Mouse (Mus musculus) gonadal fat pad, adult 2 months (tissue): ENCODE data around the gene Orai3. TPM values are rescaled to one million over a fixed set of nuclear protein-coding genes. Genes with fewer than 3 reads are reported as not detected.
A peak's percentile ranks its signal among the peaks of the same experiment; 100 is the strongest.
"Not testable (repeated sequence)": the region's sequence is repeated elsewhere in the genome, so short reads cannot be mapped to it uniquely, and the experiment has no call there.

Source experiments
- DNase-seq: peaks from one replicate; pipeline ENCODE4 v3.0.0-alpha.2; 2012; ENCODE audit warnings: low read depth
- polyA plus RNA-seq: library from polyadenylated mRNA; depleted of rRNA; stranded (reverse); fragments of >200 nt; gene quantifications from 2 replicates; pipeline ENCODE4 v1.2.3, GENCODE M21; 2012; rRNA removed

The Orai3 gene
- 27.1 and 37.9 TPM in 2 replicates for polyA plus RNA-seq

- DNase-seq, result no peak
These were observed at the start of gene Orai3 for GRCm38 (mm10) chr7:127769651-127770038. Gene Orai3, plus strand, starts transcription at chr7:127769815.

GRCm38 (mm10) chr7:127725490-127725889, 44.1 kb upstream of the Orai3 start:
- DNase-seq, result no peak

GRCm38 (mm10) chr7:127725924-127726323, 43.7 kb upstream of the Orai3 start:
- DNase-seq, result no peak

- DNase-seq, result no peak
These were observed 41.7 kb upstream of the Orai3 start for GRCm38 (mm10) chr7:127727898-127728297.

GRCm38 (mm10) chr7:127730170-127730569, 39.4 kb upstream of the Orai3 start:
- DNase-seq, result no peak

- DNase-seq, result not testable (repeated sequence)
These were observed 37.5 kb upstream of the Orai3 start, which contains the start of gene Ctf2 for GRCm38 (mm10) chr7:127732066-127732465. Gene Ctf2, minus strand, starts transcription at chr7:127732166.

GRCm38 (mm10) chr7:127744366-127745045, 25.1 kb upstream of the Orai3 start, which contains the start of gene Fbxl19:
Gene Fbxl19, plus strand, starts transcription at chr7:127744543.
- no peak for DNase-seq

- peak; percentile 98 for DNase-seq
These were observed 24.4 kb upstream of the Orai3 start for GRCm38 (mm10) chr7:127745251-127745651.

- peak; percentile 99 for DNase-seq
These were observed 23.7 kb upstream of the Orai3 start for GRCm38 (mm10) chr7:127745652-127746493.

- no peak for DNase-seq
These were observed 22.8 kb upstream of the Orai3 start for GRCm38 (mm10) chr7:127746494-127747491.

- no peak for DNase-seq
These were observed 21.9 kb upstream of the Orai3 start for GRCm38 (mm10) chr7:127747559-127748234.

GRCm38 (mm10) chr7:127748235-127748560, 21.4 kb upstream of the Orai3 start:
- no peak for DNase-seq

- DNase-seq, result no peak
These were observed 19.2 kb upstream of the Orai3 start for GRCm38 (mm10) chr7:127750131-127751127.

- no peak for DNase-seq
These were observed 18.0 kb upstream of the Orai3 start for GRCm38 (mm10) chr7:127751619-127752018.

GRCm38 (mm10) chr7:127752069-127752468, 17.5 kb upstream of the Orai3 start:
- DNase-seq, result no peak

GRCm38 (mm10) chr7:127753158-127753557, 16.5 kb upstream of the Orai3 start:
- no peak for DNase-seq

GRCm38 (mm10) chr7:127753741-127754140, 15.9 kb upstream of the Orai3 start:
- no peak for DNase-seq

GRCm38 (mm10) chr7:127759716-127760115, 9.9 kb upstream of the Orai3 start:
- no peak for DNase-seq

- no peak for DNase-seq
These were observed 9.1 kb upstream of the Orai3 start for GRCm38 (mm10) chr7:127760478-127760877.

GRCm38 (mm10) chr7:127761026-127761425, 8.6 kb upstream of the Orai3 start:
- no peak for DNase-seq
